Mouse (Mus musculus) E14TG2a.4 (cell line): Measurements from ENCODE around the gene Slc6a9.

Source experiments
- H3K27me3 ChIP-seq: 2 replicates; pipeline ENCODE4 v1.6.1; 2014; ENCODE audit warnings: low read length, control low read depth; ENCODE audit not compliant: insufficient read depth
- H3K36me3 ChIP-seq: 2 replicates; pipeline ENCODE4 v1.6.1; 2014; ENCODE audit warnings: low read length, control low read depth; ENCODE audit not compliant: insufficient read depth
- H3K4me1 ChIP-seq: replicated peaks from 2 replicates; pipeline ENCODE4 v1.6.1; 2014; ENCODE audit warnings: low read depth, low read length, control low read depth
- H3K4me3 ChIP-seq: replicated peaks from 2 replicates; pipeline ENCODE4 v1.5.1; 2014; ENCODE audit warnings: mild to moderate bottlenecking, low read length
- H3K9me3 ChIP-seq: 2 replicates; pipeline ENCODE4 v1.6.1; 2014; ENCODE audit warnings: low read length, control low read depth
- CTCF ChIP-seq: conservative IDR thresholded peaks from 2 replicates; pipeline ENCODE4 v1.5.1; 2014; ENCODE audit warnings: low read length
- NANOG ChIP-seq: IDR thresholded peaks from 2 replicates; pipeline ENCODE4 v1.6.1; 2014; ENCODE audit warnings: borderline replicate concordance, low read length, mixed read lengths
- POU5F1 ChIP-seq: IDR thresholded peaks from 2 replicates; pipeline ENCODE4 v1.6.1; 2014; ENCODE audit warnings: low read length, borderline replicate concordance

The Slc6a9 gene

GRCm38 (mm10) chr4:117914031-117914430 lies 79.7 kb downstream of the Slc6a9 start:
- peaks cover 43% of the 10 kb centered on the region for H3K4me1 ChIP-seq
- H3K9me3 ChIP-seq, result no peaks in the 10 kb centered on the region
- peaks cover 39% of the 10 kb centered on the region for H3K36me3 ChIP-seq
- TF ChIP-seq NANOG, result no peak
- TF ChIP-seq POU5F1, result no peak
- TF ChIP-seq CTCF, result no peak
- 0 out of 2 replicates have a peak, but pooled peaks cover 4% of the 10 kb centered on the region for H3K27me3 ChIP-seq
- peak overlapping the region; percentile 95 for H3K4me3 ChIP-seq

DNA sequence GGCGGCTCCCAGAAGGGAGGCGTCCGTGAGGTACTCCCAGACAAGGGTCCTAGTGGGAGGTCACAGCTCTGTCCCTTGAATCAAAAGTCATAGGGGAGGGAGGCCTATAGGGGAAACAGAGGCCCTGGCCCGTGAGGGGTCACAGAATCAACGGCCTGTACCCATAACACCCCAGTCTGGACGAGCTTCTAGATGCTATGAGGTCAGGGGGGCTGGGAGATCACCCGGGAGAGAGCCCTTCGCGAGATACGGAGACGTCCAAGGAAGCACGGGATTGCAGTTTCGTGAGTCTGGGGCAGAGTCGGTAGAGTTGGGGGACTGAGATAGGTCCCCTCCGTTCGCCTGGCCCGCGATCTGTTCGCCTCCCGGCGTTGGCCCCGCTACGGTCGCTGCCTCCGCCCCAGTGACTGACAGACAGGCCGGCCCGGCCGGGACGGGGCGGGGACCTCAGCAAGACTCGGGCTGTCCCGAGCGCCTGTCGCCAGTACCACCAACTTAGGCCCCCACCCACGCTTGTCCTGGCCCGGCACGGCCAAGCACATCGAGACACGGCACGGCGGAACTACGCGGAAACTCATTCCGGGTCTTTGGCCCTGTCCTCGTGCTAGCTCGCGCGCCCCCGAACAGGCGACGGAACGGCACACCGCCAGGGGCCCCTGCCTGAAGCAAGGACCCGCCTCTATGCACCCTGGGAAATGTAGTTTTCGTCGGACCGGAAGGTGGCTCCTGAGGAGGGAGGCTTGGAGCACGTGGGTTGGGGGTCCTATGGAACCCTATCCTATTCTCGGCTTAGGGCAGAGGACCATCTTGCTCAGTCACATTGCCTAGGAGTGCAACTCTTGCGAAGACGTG lies 80.5 kb downstream of the Slc6a9 start, which contains the start of gene Ipo13:
Ipo13 (minus strand) TSS at position 409 of the 852 bp plus-strand sequence.
- Histone ChIP-seq H3K4me1 (peaks cover 43% of the 10 kb centered on the region), H3K27me3 (0 out of 2 replicates have a peak, but pooled peaks cover 4% of the 10 kb centered on the region), H3K36me3 (peaks cover 31% of the 10 kb centered on the region), H3K4me3 (peak within 1 kb of the TSS; percentile 95), H3K9me3 (no peaks in the 10 kb centered on the region)
- no peak for TF ChIP-seq POU5F1
- no peak for TF ChIP-seq CTCF
- TF ChIP-seq NANOG, result no peak

DNA sequence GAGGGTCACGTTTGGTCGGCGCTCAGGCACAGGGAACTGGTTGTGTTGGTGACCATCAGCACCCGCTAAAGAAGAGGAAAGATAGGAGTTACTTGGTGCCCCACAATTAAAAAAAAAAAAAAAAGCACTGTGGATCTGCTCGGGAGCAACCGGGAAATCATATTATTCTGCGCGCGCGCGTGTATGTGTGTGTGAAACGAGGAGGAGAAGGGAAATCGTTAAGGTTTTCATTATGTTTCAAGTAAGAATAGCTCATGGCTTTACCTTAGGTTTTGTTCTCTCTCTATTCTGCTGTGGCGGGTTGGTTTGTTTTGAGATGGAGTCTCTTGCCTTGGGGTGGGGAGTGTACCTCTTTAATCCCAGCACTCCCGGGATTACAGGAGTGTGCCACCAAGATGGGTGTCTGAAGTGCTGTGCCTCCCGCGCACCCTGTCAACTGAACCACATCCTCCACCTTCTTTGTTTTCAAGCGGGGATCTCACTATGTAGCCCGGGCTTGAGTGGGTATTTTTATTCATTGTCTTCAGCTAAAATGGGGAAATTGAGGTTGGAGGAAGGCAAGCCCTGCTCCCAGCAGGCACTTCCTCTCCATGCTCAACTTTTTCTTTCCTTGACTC lies 81.3 kb downstream of the Slc6a9 start:
- peaks cover 23% of the 10 kb centered on the region for H3K36me3 ChIP-seq
- H3K4me1 ChIP-seq, result peaks cover 43% of the 10 kb centered on the region
- peaks cover 5% of the 10 kb centered on the region; the same call in 1 of the 2 replicates for H3K27me3 ChIP-seq
- H3K4me3 ChIP-seq, result peak overlapping the region; percentile 95
- no peak for TF ChIP-seq POU5F1
- TF ChIP-seq NANOG, result no peak
- no peak for TF ChIP-seq CTCF
- no peaks in the 10 kb centered on the region for H3K9me3 ChIP-seq

GRCm38 (mm10) chr4:117916386-117916785 lies 82.1 kb downstream of the Slc6a9 start:
- H3K4me1 ChIP-seq, result peaks cover 42% of the 10 kb centered on the region
- H3K27me3 ChIP-seq, result peaks cover 11% of the 10 kb centered on the region; the same call in 1 of the 2 replicates
- peaks cover 15% of the 10 kb centered on the region for H3K36me3 ChIP-seq
- H3K9me3 ChIP-seq, result no peaks in the 10 kb centered on the region
- no peak for TF ChIP-seq CTCF
- TF ChIP-seq NANOG, result no peak
- TF ChIP-seq POU5F1, result no peak
- peak overlapping the region; percentile 95; the same call in 1 of the 2 replicates for H3K4me3 ChIP-seq

- Histone ChIP-seq H3K36me3 (peaks cover 5% of the 10 kb centered on the region), H3K27me3 (peaks cover 21% of the 10 kb centered on the region), H3K9me3 (no peaks in the 10 kb centered on the region), H3K4me3 (no peak overlapping the region), H3K4me1 (peaks cover 32% of the 10 kb centered on the region)
- TF ChIP-seq POU5F1 (no peak), CTCF (no peak), NANOG (no peak)
Measured at GRCm38 (mm10) chr4:117917402-117917801, 83.1 kb downstream of the Slc6a9 start.

GRCm38 (mm10) chr4:117917847-117918246 lies 83.5 kb downstream of the Slc6a9 start:
- H3K27me3 ChIP-seq, result peaks cover 26% of the 10 kb centered on the region
- H3K4me3 ChIP-seq, result no peak overlapping the region
- H3K4me1 ChIP-seq, result peaks cover 27% of the 10 kb centered on the region
- H3K9me3 ChIP-seq, result no peaks in the 10 kb centered on the region
- H3K36me3 ChIP-seq, result 0 out of 2 replicates have a peak, but pooled peaks cover under 1% of the 10 kb centered on the region
- TF ChIP-seq POU5F1, result no peak
- TF ChIP-seq CTCF, result no peak
- no peak for TF ChIP-seq NANOG

DNA sequence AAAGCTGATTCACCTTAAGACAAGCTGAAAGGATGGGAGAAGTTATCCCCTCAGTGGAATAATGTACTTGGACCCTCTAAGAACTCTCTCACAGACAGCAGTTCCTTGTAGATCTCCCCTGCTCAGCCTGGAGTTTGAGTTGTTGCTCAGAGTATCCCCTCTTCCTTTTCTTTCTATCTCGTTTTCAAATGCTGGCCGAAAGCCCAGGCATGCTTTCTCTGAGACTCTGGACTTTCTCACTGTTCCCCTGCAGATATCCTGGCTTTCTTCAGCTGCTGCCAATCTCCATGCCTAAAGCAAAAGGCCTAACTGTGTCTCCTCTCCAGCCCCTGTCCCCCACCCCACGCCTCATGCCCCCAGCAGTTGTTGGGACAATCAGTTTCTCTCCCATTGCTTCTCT lies 84.0 kb downstream of the Slc6a9 start:
- TF ChIP-seq NANOG (no peak), POU5F1 (no peak), CTCF (no peak)
- Histone ChIP-seq H3K4me3 (no peak overlapping the region), H3K36me3 (no peaks in the 10 kb centered on the region), H3K4me1 (peaks cover 23% of the 10 kb centered on the region), H3K27me3 (peaks cover 30% of the 10 kb centered on the region), H3K9me3 (no peaks in the 10 kb centered on the region)

DNA sequence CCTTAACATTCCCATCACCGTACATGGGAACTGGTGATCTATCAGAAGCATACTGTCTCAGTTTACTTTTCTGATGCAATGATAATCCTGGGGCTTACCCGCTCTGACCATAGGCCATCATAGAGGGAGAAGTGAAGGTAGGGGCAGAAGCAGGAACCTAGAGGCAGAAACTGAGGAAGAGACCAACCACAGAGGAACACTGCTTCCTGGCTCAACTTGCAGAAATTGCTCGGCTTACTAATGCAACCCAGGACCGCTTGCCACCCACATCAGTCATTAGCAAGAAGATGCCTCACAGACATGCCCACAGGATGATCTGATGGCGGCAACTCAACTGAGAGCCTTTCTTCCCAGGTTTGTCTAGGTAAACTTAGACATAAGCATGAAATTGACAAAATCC lies 84.5 kb downstream of the Slc6a9 start:
- no peaks in the 10 kb centered on the region for H3K36me3 ChIP-seq
- peaks cover 18% of the 10 kb centered on the region for H3K4me1 ChIP-seq
- no peaks in the 10 kb centered on the region for H3K9me3 ChIP-seq
- no peak overlapping the region for H3K4me3 ChIP-seq
- TF ChIP-seq CTCF, result no peak
- TF ChIP-seq NANOG, result no peak
- TF ChIP-seq POU5F1, result no peak
- H3K27me3 ChIP-seq, result peaks cover 35% of the 10 kb centered on the region
